14 mouse cellular contexts compared by ENCODE assay signal in the genomic region with DNA sequence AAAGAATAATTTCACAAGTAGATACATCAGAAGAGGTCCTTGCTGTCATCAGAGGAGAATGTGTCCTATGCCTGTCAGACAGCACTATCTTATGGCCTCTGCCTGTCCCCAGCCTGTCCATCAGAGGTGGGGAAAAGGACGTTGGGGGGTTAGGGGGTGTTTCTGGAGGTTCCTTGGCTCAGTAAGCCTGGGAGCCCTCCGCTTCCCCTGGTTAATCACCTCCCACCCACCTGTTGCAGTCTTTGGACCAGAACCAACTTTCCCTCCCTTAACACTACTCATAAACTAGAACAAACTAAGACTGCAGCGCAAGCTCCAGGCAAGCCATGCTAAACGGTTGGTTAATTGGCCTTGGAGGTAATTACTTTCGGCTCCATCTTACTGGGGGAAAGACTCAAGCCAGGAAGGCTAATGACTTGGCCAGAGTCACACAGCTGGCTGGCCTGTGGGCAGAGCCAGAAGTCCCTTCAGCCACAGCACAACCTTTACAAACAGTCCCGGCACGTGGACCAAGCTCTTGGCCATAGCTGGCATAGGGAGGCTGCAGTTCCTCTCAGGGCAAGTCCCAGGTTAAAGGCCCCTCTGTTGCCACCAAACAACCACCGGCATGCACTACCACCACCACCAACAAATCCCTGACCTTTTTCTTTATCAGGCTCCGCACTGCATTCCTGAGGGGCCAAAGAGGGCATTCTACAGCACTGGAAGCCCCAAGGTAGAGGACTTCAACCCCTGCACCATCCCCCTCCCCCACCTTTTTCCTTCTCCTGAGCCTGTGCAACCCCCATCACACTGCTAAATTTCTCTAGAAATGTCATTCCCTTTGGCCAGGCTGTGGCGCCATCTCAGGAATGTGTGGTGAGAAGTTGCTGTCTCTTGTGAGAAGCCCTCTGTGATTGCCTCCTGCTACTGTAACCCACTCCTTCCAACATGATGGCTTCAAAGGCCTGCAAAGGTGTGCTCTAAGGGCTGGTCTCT. TPM values are rescaled to one million over a fixed set of nuclear protein-coding genes. Genes with fewer than 3 reads are reported as not detected.
DNase-seq lines count a peak whose midpoint lies in the region; ATAC-seq lines count a peak whose summit lies in the region.
"Had no signal": no experiment of that assay in that cellular context is flagged by ENCODE, and none has a peak within 500 bp of the region (broad histone marks: within the 10 kb centered on the region; RNA-seq: fewer than 3 reads in every experiment).

No protein-coding gene starts in this region.

- WGBS in heart, embryonic 13.5 days = 53% methylated on average over 10 of the region's 10 CpGs
- 57% methylated on average over 10 of the region's 10 CpGs for WGBS in embryonic facial prominence, embryonic 10.5 days
- WGBS in heart, embryonic 16.5 days = 62% methylated on average over 10 of the region's 10 CpGs
- 47% methylated on average over 10 of the region's 10 CpGs for WGBS in limb, embryonic 13.5 days

- DNase-seq in heart, postnatal 4 days = no peak
- no peak for DNase-seq in embryonic facial prominence, embryonic 10.5 days (ENCODE audit: low spot score)
- DNase-seq in left cerebral cortex, adult 8-10 months (ENCODE audit: low spot score in 2 of 2) = no peak
- no peak for DNase-seq in urinary bladder, postnatal 36 days (ENCODE audit: low spot score in 2 of 2)
- DNase-seq: cerebellum, adult 2 months had no signal

- H3K4me2 ChIP-seq in heart, embryonic 13.5 days = no peak overlapping the region
- H3K4me2 ChIP-seq in heart, embryonic 16.5 days (ENCODE audit: low read depth, low read length) = 0 out of 2 replicates have a peak overlapping the region, but pooled peaks have one; percentile 5
- peak overlapping the region; percentile 31; the same call in 1 of the 2 replicates for H3K4me2 ChIP-seq in limb, embryonic 13.5 days (replicated peaks)
- H3K4me2 ChIP-seq: midbrain, embryonic 12.5 days; neural tube, embryonic 13.5 days had no signal

- no peak for ATAC-seq in heart, embryonic 13.5 days (ENCODE audit: extremely low read depth, insufficient number of reproducible peaks, low FRiP score, low TSS enrichment)
- ATAC-seq in heart, embryonic 16.5 days (replicated peaks; ENCODE audit: extremely low read depth, insufficient read depth, low FRiP score) = no peak
- ATAC-seq in limb, embryonic 13.5 days (ENCODE audit: low FRiP score, low read depth) = no peak
- ATAC-seq in monocyte, adult 5-6 weeks (replicated peaks; ENCODE audit: insufficient number of reproducible peaks, low FRiP score, low TSS enrichment, poor library complexity, severe bottlenecking) = no peak

- H3K9ac ChIP-seq in heart, embryonic 13.5 days = no peak overlapping the region
- H3K9ac ChIP-seq in heart, embryonic 16.5 days (ENCODE audit: low read length) = no peak overlapping the region
- H3K9ac ChIP-seq in limb, embryonic 13.5 days = no peak overlapping the region
- H3K9ac ChIP-seq: midbrain, embryonic 12.5 days; neural tube, embryonic 13.5 days had no signal

- no peak overlapping the region for H3K4me3 ChIP-seq in heart, embryonic 13.5 days
- H3K4me3 ChIP-seq in embryonic facial prominence, embryonic 10.5 days = no peak overlapping the region
- H3K4me3 ChIP-seq in heart, embryonic 16.5 days (ENCODE audit: low read length) = no peak overlapping the region
- no peak overlapping the region for H3K4me3 ChIP-seq in limb, embryonic 13.5 days
- H3K4me3 ChIP-seq: midbrain, embryonic 12.5 days; neural tube, embryonic 13.5 days had no signal

- H3K9me3 ChIP-seq in heart, embryonic 13.5 days = no peaks in the 10 kb centered on the region
- no peaks in the 10 kb centered on the region for H3K9me3 ChIP-seq in embryonic facial prominence, embryonic 10.5 days
- no peaks in the 10 kb centered on the region for H3K9me3 ChIP-seq in heart, embryonic 16.5 days (replicated peaks; ENCODE audit: control insufficient read depth, low read length)
- no peaks in the 10 kb centered on the region for H3K9me3 ChIP-seq in limb, embryonic 13.5 days
- H3K9me3 ChIP-seq: midbrain, embryonic 12.5 days; neural tube, embryonic 13.5 days had no signal

- peaks cover 9% of the 10 kb centered on the region; the same call in 1 of the 2 replicates for H3K27me3 ChIP-seq in heart, embryonic 13.5 days (replicated peaks)
- peaks cover 23% of the 10 kb centered on the region for H3K27me3 ChIP-seq in embryonic facial prominence, embryonic 10.5 days (replicated peaks; ENCODE audit: low read depth, poor library complexity, severe bottlenecking)
- no peaks in the 10 kb centered on the region for H3K27me3 ChIP-seq in heart, embryonic 16.5 days (ENCODE audit: control insufficient read depth, insufficient read depth, low read length)
- peaks cover 24% of the 10 kb centered on the region for H3K27me3 ChIP-seq in limb, embryonic 13.5 days

- H3K36me3 ChIP-seq in heart, embryonic 13.5 days = no peaks in the 10 kb centered on the region
- H3K36me3 ChIP-seq in embryonic facial prominence, embryonic 10.5 days (replicated peaks) = no peaks in the 10 kb centered on the region
- no peaks in the 10 kb centered on the region for H3K36me3 ChIP-seq in heart, embryonic 16.5 days (ENCODE audit: control insufficient read depth, insufficient read depth)
- no peaks in the 10 kb centered on the region for H3K36me3 ChIP-seq in limb, embryonic 13.5 days
- H3K36me3 ChIP-seq: midbrain, embryonic 12.5 days; neural tube, embryonic 13.5 days had no signal

- H3K4me1 ChIP-seq in heart, embryonic 13.5 days = peaks cover 64% of the 10 kb centered on the region
- peaks cover 75% of the 10 kb centered on the region for H3K4me1 ChIP-seq in embryonic facial prominence, embryonic 10.5 days
- peaks cover 43% of the 10 kb centered on the region for H3K4me1 ChIP-seq in heart, embryonic 16.5 days (ENCODE audit: control insufficient read depth, insufficient read depth, low read length)
- peaks cover 53% of the 10 kb centered on the region for H3K4me1 ChIP-seq in limb, embryonic 13.5 days

- peak overlapping the region; percentile 95; the same call in 1 of the 2 replicates for H3K27ac ChIP-seq in heart, embryonic 13.5 days (replicated peaks)
- peak overlapping the region; percentile 88 for H3K27ac ChIP-seq in embryonic facial prominence, embryonic 10.5 days (replicated peaks)
- H3K27ac ChIP-seq in heart, embryonic 16.5 days (ENCODE audit: low read length) = peak overlapping the region; percentile 91; the same call in 1 of the 2 replicates
- peak overlapping the region; percentile 11; the same call in 1 of the 2 replicates for H3K27ac ChIP-seq in limb, embryonic 13.5 days
- H3K27ac ChIP-seq: midbrain, embryonic 12.5 days had no signal

RNA-seq across cellular contexts. Expression of a gene that starts 11.4 kb away (rescaled TPM):
- polyA plus RNA-seq in heart, embryonic 13.5 days (2015; fragmentation: Nextera tagmentation; extraction: Ambion mirVana) = 34.2 and 36.1 TPM in 2 replicates
- total RNA-seq in heart, postnatal 4 days (2021) = 10 to 100 TPM; 55.3 to 59.9 TPM
- polyA plus RNA-seq in embryonic facial prominence, embryonic 10.5 days (2016; fragmentation: Nextera tagmentation; extraction: Ambion mirVana) = 19.9 and 20.8 TPM in 2 replicates
- polyA plus RNA-seq in heart, embryonic 16.5 days (2015; fragmentation: Nextera tagmentation; extraction: Ambion mirVana) = 29.4 and 38.7 TPM in 2 replicates
- polyA plus RNA-seq in limb, embryonic 13.5 days (2015; fragmentation: Nextera tagmentation; extraction: Ambion mirVana) = 17.9 and 19.1 TPM in 2 replicates
- total RNA-seq in left cerebral cortex, adult 8-10 months (2022) = 10 to 100 TPM; 16.8 to 22.9 (median 20.1) TPM
- total RNA-seq in monocyte, adult 5-6 weeks (2017) = 0.29 to 1.2 TPM (median 0.75 TPM) in 3 replicates
- total RNA-seq: CH12.LX had no signal

RNA-seq across cellular contexts. Expression of a gene that starts 24.3 kb away (rescaled TPM):
- 0.82 TPM in 1 of 2 replicates, not detected in the other for polyA plus RNA-seq in heart, embryonic 13.5 days (2015; fragmentation: Nextera tagmentation; extraction: Ambion mirVana)
- not detected for total RNA-seq in heart, postnatal 4 days (2021)
- not detected in 2 replicates for polyA plus RNA-seq in embryonic facial prominence, embryonic 10.5 days (2016; fragmentation: Nextera tagmentation; extraction: Ambion mirVana)
- 2.2 TPM in 1 of 2 replicates, not detected in the other for polyA plus RNA-seq in heart, embryonic 16.5 days (2015; fragmentation: Nextera tagmentation; extraction: Ambion mirVana)
- polyA plus RNA-seq in limb, embryonic 13.5 days (2015; fragmentation: Nextera tagmentation; extraction: Ambion mirVana) = 0.47 and 0.53 TPM in 2 replicates
- not detected for total RNA-seq in left cerebral cortex, adult 8-10 months (2022)
- total RNA-seq in monocyte, adult 5-6 weeks (2017) = not detected in 3 replicates
- total RNA-seq: CH12.LX; left cerebral cortex, postnatal 25 days had no signal
- polyA plus RNA-seq: heart, embryonic 14.5 days; midbrain, embryonic 12.5 days; neural tube, embryonic 13.5 days had no signal

RNA-seq across cellular contexts. Expression of a gene that starts 28.2 kb away (rescaled TPM):
- polyA plus RNA-seq in heart, embryonic 13.5 days (2015; fragmentation: Nextera tagmentation; extraction: Ambion mirVana) = 5.1 and 5.3 TPM in 2 replicates
- total RNA-seq in heart, postnatal 4 days (2021) = 10 to 100 TPM; 15.9 to 18.8 TPM
- polyA plus RNA-seq in embryonic facial prominence, embryonic 10.5 days (2016; fragmentation: Nextera tagmentation; extraction: Ambion mirVana) = 3.3 and 4.3 TPM in 2 replicates
- 6.3 and 7.4 TPM in 2 replicates for polyA plus RNA-seq in heart, embryonic 16.5 days (2015; fragmentation: Nextera tagmentation; extraction: Ambion mirVana)
- 3.0 TPM in 2 replicates for polyA plus RNA-seq in limb, embryonic 13.5 days (2015; fragmentation: Nextera tagmentation; extraction: Ambion mirVana)
- total RNA-seq in left cerebral cortex, adult 8-10 months (2022) = 1 to 10 TPM; 4.9 to 5.4 (median 5.0) TPM
- total RNA-seq in monocyte, adult 5-6 weeks (2017) = 0.21 to 3.7 TPM (median 2.1 TPM) in 3 replicates

RNA-seq across cellular contexts. Expression of a gene that starts 46.0 kb away (rescaled TPM):
- 44.3 and 46.2 TPM in 2 replicates for polyA plus RNA-seq in heart, embryonic 13.5 days (2015; fragmentation: Nextera tagmentation; extraction: Ambion mirVana)
- 10 to 100 TPM; 47.1 to 47.6 TPM for total RNA-seq in heart, postnatal 4 days (2021)
- 52.0 and 53.5 TPM in 2 replicates for polyA plus RNA-seq in embryonic facial prominence, embryonic 10.5 days (2016; fragmentation: Nextera tagmentation; extraction: Ambion mirVana)
- polyA plus RNA-seq in heart, embryonic 16.5 days (2015; fragmentation: Nextera tagmentation; extraction: Ambion mirVana) = 44.9 and 48.9 TPM in 2 replicates
- polyA plus RNA-seq in limb, embryonic 13.5 days (2015; fragmentation: Nextera tagmentation; extraction: Ambion mirVana) = 42.0 and 46.5 TPM in 2 replicates
- total RNA-seq in left cerebral cortex, adult 8-10 months (2022) = 10 to 100 TPM; 53.5 to 64.7 (median 57.6) TPM
- 18.3 to 37.9 TPM (median 20.8 TPM) in 3 replicates for total RNA-seq in monocyte, adult 5-6 weeks (2017)

RNA-seq across cellular contexts. Expression of a gene that starts 57.8 kb away (rescaled TPM):
- 13.7 and 15.8 TPM in 2 replicates for polyA plus RNA-seq in heart, embryonic 13.5 days (2015; fragmentation: Nextera tagmentation; extraction: Ambion mirVana)
- 10 to 100 TPM; 17.6 to 18.1 TPM for total RNA-seq in heart, postnatal 4 days (2021)
- polyA plus RNA-seq in embryonic facial prominence, embryonic 10.5 days (2016; fragmentation: Nextera tagmentation; extraction: Ambion mirVana) = 36.4 and 39.0 TPM in 2 replicates
- 19.6 and 19.8 TPM in 2 replicates for polyA plus RNA-seq in heart, embryonic 16.5 days (2015; fragmentation: Nextera tagmentation; extraction: Ambion mirVana)
- polyA plus RNA-seq in limb, embryonic 13.5 days (2015; fragmentation: Nextera tagmentation; extraction: Ambion mirVana) = 14.1 and 15.0 TPM in 2 replicates
- 1 to 10 TPM; 4.2 to 8.9 (median 6.4) TPM for total RNA-seq in left cerebral cortex, adult 8-10 months (2022)
- total RNA-seq in monocyte, adult 5-6 weeks (2017) = 19.9 to 42.9 TPM (median 22.6 TPM) in 3 replicates

Comparison
In these comparisons a context has a peak if more than half of its experiments do, and no peak if none do; other contexts are left out.
1. H3K27ac ChIP-seq: peak in every context shown above with its lines; median percentile 95 in heart, embryonic 13.5 days; 91 in heart, embryonic 16.5 days; 88 in embryonic facial prominence, embryonic 10.5 days; 11 in limb, embryonic 13.5 days.